Mouse (Mus musculus) neutrophil, adult 5-6 weeks (primary cell): ENCODE results near the gene Zfpl1. TPM values are rescaled to one million over a fixed set of nuclear protein-coding genes. Genes with fewer than 3 reads are reported as not detected.
"Not testable (repeated sequence)": the region's sequence is repeated elsewhere in the genome, so short reads cannot be mapped to it uniquely, and the experiment has no call there.

Experiments
- ATAC-seq: fragments of 151-379, 151-347 bp; 2 replicates; pipeline ENCODE4 v1.8.0; 2017; ENCODE audit warnings: mild to moderate bottlenecking, moderate TSS enrichment; ENCODE audit not compliant: insufficient number of reproducible peaks, poor library complexity, low FRiP score, severe bottlenecking; ENCODE audit errors: extremely low read depth
- total RNA-seq: library from RNA; stranded (forward); fragments of 200-1000 nt; gene quantifications from 2 replicates; pipeline ENCODE4 v1.2.3, GENCODE M21; 2017

Gene Zfpl1
- 51.9 and 52.8 TPM in 2 replicates for total RNA-seq

DNA sequence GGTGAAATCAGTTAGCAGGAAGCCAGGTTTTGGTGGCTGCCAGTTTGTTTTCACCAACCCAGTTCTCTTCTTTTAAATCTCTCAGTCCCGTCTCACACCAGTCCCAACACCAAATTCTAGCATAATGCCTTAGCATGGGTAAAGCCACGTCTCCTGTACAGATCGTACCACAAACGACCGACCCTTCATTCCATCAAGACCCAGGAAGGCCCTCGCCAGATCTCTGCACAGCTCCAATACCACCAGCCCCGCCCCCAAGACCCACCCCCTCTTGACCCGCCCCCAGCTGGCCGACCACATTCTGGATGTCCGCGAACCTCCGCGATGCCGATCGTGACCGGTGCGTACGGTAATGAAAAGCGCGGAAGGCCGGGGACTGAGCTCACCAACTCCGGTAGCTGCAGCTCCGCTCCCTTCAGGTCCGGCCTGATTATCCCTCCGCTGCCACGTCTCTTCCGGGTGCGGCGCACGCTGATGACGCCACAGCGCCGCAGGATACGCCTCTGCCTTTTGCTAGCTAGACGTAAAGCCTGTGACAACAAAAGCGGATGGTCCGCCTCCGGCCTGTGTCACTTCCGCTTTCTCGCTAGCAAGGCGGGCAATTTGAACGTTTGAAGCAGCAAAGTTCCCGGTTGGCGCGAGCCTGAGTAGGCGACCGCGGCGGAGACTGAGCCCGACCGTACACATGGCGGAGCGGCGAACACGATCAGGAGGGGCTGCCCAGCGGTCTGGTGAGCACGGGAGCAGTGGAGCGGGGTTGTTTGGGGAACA lies at the start of gene Zfpl1, which contains the start of gene Cdca5:
Zfpl1 (minus strand) TSS at position 479 of the 771 bp plus-strand sequence.
Cdca5 (plus strand) TSS at position 506 of the 771 bp plus-strand sequence.
- peak; percentile 95 for ATAC-seq

DNA sequence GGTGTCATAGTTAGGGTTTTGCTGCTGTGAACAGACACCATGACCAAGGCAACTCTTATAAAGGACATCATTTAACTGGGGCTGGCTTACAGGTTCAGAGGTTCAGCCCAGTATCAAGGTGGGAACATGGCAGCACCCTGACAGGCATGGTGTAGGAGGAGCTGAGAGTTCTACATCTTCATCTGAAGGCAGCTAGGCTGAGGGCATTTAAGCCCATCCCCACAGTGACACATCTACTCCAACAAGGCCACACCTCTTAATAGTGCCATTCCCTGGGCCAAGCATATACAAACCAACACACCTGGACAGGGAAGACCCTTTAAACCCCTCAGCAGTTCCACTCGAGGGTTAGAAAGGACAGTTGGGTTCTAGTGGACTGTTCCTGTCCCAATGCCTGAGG lies 48.4 kb upstream of the Zfpl1 start:
- not testable (repeated sequence) for ATAC-seq

DNA sequence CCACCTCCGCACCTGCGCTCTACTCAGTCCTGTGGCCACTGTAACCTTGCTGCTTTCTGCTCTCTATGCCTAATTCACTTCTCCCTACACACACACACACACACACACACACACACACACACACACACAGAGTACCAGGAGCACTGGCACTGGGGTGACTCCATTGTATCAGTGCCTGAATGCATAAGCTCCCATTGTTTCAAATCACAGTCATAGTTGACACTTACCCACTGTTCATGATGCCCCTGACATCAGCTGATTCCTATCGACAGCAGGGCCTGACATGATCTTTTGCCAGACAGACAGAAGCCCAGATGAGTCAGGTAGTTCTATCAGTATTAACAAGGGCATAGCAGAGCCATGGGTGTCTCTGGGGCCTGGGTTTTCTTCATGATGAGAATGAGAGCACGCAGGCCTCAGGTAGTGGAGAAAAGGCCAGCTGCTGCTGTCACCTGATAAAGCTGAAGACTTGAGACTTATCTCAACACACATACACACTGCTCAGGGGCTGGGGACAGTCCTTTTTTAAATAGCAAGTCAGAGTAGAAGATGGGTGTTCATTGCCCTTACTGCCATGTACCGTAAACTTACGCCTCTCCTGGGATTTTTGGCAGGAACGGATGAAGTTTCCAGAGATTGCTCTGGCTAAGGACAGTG lies 47.5 kb upstream of the Zfpl1 start:
- no peak for ATAC-seq

- ATAC-seq, result not testable (repeated sequence)
Measured at GRCm38 (mm10) chr19:6130414-6131128, 45.8 kb upstream of the Zfpl1 start.

DNA sequence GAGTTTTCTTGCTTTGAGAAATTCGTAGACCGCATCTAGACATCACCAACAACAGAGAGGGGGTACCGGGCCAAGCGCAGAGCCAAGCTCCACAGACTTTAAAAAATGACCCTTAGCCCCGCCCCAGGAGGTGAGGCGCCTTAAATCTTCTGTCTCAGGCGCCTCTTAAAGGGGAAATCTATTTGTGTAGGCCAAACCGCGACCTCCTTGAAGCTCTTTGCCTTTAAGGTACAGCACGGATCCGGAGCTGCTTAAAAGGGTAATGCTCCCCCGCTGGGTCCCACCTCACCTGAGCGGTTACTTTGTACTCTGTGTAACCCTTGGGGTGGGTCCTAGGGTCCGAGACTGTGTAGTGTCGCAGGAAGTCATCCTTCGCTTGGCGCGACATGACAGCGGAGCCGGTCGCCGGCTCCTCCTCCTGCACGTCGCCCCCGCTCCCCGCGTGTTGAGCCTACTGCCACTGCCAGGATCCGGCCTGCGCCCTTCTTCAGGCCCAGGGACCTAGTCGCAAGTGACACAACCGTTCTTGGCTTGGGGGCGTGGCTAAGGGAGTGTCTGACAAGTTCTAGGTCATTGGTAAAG lies 43.1 kb upstream of the Zfpl1 start, which contains the start of gene Snx15:
Snx15 (minus strand) TSS at position 545 of the 582 bp plus-strand sequence.
- peak; percentile 87 for ATAC-seq

DNA sequence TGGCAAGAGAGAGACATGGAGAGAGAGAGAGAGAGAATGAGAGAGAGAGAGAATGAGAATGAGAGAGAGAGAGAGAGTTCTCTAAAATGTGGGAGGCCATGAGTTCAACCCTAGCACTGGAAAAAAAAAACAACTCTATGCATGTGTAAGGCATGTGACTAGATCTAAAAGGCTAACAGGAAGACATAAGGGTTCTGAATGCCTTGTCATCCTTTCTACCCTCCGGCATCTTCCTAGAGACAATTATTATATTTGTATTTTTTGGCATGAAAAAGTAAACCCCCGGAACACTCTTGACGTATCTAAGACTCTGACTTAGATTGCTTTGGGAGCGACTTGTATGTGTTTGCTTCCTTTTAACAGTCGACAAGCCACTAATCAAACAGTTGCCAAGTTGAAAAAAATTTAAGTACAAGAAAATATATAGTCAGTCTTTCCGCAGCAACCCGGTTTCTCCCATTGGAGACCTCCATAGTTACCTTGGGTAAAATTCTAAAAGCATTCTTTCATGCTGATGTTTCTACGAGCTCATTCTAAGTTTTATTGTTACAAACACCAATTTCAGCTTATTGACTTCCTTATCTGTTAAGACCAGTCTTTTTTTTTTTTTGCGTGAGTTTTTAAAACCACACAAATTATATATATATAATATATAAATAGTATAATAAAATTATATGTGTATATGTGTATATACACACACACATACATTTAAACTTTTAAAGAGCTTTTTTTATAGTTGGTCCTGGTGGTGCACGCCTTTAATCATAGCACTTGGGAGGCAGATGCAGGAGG lies 42.2 kb upstream of the Zfpl1 start:
- ATAC-seq, result no peak

GRCm38 (mm10) chr19:6126289-6126688 lies 41.5 kb upstream of the Zfpl1 start:
- ATAC-seq, result peak; percentile 27; the same call in 1 of the 2 replicates

- ATAC-seq, result no peak
Measured at GRCm38 (mm10) chr19:6124898-6125297, 40.1 kb upstream of the Zfpl1 start.

GRCm38 (mm10) chr19:6123330-6123729 lies 38.6 kb upstream of the Zfpl1 start:
- ATAC-seq, result no peak

- ATAC-seq, result no peak
Measured at GRCm38 (mm10) chr19:6121761-6122160, 37.0 kb upstream of the Zfpl1 start.

DNA sequence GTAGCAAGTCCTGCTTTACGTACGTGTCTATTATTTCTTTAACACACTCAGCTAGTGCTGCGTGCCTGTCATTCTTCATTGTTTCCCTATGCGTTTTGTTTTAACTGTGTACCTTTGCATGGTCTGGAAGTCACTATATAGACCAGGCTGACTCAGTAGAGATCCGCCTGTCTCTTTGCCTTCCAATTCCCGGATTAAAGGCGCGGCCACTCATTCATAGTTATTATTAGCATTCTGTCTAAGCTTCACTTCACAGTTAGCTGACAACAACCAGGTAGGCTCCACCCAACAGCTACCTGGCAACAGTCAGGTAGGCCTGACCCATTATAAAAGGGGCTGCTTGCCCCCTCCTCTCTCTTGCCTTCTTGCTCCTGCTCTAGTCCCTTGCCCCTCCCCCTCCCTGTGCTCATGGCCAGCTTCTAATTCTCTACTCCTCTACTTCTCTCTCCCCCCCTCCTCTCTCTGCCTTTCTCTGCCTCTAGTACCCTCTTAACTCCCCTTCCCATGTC lies 34.0 kb upstream of the Zfpl1 start:
- ATAC-seq, result no peak

DNA sequence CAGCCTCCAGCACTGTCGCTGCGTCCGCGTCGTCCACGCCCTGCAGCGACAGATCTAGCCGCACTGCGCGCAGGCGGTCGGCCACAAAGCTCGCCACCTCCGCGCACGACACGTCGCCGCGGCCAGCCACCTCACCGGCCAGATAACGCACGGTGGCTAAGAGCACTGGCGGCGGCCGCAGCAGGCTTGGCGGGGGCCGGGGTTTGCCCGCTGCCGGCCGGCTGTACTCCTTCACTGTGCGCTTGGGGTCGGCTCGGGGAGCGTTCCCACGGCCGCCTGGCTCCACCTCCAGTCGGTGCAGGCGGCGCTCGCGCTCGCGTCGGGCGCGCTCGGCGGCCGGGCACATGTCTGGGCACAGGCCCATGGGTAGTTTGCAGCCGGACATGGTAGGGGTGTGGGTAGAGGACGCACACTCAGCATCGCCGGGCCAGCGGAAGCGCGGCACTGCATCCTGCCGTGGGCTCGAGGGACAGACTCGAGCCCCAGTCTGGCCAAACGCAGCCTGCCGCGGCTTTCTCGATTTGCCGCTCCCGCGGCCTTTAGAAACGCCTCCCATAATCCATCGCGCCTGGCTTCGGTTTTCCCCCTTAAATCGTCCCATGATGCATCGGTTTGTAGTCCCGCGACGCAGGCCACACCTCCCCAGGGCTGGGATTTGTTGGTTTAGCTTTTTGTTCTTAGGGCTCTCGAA lies 33.4 kb upstream of the Zfpl1 start, which contains the start of gene Sac3d1:
Sac3d1 (minus strand) TSS at position 665 of the 691 bp plus-strand sequence.
- peak; percentile 82 for ATAC-seq

- no peak for ATAC-seq
Measured at GRCm38 (mm10) chr19:6117346-6117985, 32.7 kb upstream of the Zfpl1 start.

DNA sequence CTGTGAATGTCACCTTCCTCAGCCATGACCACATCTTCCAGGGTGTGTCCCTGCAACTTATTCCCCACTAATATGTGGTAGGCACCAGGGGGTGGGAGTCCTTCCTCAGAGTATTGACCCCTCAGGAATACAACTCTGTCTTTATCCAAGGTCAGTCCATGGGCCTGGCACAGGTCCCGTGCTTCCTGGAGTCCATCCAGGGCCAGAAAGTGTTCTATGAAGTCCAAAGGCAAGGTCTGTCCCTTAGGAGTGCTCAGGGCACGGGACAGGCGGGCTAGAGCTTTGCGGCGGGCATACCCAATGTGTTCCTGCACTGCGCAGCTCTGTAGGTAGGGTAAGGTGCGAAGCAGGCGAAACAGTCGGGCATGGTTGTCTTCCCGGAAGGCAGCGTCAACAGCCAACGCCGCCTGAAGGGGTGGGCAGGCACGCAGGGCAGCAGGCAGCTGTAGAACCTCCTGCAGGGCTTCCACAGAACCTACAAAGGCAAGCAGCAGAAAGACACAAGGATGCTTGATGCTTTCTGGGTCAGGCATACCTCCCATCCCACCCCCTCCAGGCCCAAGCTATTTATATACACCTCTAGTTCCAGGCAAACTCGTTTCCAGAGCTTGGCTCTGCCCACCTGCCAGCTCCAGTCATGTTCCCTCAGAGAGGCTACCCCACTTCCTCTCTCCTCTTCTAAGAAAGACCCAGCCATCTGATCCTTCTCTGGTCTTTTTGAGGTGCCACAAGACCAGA lies 31.5 kb upstream of the Zfpl1 start:
- ATAC-seq, result no peak

GRCm38 (mm10) chr19:6113116-6113515 lies 28.4 kb upstream of the Zfpl1 start:
- no peak for ATAC-seq

DNA sequence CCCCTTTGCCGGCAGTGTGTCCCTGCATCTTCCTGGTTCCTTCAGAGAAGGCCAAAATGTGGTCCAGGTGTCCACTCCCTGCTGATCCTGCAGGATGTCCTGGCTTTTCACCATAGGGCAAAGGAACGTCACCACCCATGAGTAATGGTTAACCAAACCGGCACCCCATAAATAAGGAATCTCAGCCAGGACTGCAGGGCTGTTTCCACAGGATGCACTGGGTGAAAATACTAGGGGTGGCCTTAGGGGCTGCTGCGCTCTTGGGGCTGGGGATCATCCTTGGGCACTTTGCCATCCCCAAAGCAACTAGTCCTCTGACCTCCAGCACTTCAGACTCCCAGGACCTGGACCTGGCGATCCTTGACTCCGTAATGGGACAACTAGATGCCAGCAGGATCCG lies 20.8 kb upstream of the Zfpl1 start, which contains the start of gene Naaladl1:
Naaladl1 (plus strand) TSS at position 197 of the 400 bp plus-strand sequence.
- ATAC-seq, result no peak
